ENCODE assay signal across 9 mouse cellular contexts in the genomic region with DNA sequence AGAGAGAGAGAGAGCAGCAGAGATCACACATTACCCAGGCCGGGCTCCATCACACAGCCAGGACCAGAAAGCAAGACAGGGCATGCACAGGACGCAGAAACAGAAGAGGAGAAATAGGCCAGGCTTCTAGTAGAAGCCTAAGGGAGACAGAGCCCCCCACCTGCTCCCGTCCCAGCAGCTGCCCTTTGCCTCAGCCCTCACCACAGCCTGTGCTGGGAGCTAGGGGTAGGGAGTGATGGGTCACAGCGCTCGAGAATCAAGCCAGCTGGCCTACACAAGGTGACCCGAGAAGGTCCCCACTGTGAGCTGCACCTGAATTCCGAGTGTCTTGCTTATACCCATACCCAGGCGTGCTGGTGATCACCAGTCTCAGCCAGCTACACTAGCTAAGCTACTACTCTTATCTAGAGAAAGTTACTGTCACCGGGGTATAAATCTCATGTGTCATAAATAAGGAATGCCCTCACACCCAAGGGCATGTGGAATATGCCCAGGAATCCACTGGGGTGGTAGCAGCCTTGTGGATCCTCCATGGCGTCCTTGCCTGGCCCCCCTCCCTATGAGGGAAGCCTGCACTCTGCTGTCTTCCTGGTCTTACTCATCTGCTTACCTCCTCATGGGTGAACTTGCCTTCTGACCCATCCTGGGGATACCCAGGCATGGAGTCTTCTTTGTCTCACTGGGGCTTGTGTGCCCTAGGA.
DNase-seq lines count a peak whose midpoint lies in the region; ATAC-seq lines count a peak whose summit lies in the region.
"Had no signal": no experiment of that assay in that cellular context is flagged by ENCODE, and none has a peak within 500 bp of the region (broad histone marks: within the 10 kb centered on the region; RNA-seq: fewer than 3 reads in every experiment).

No protein-coding gene starts in this region.

- no peaks in the 10 kb centered on the region for H3K9me3 ChIP-seq in forebrain, embryonic 10.5 days
- no peaks in the 10 kb centered on the region for H3K9me3 ChIP-seq in forebrain, embryonic 11.5 days (ENCODE audit: control insufficient read depth, low read length)
- no peaks in the 10 kb centered on the region for H3K9me3 ChIP-seq in limb, embryonic 12.5 days

- no peaks in the 10 kb centered on the region for H3K27me3 ChIP-seq in forebrain, embryonic 10.5 days (ENCODE audit: poor library complexity, severe bottlenecking)
- H3K27me3 ChIP-seq in forebrain, embryonic 11.5 days (ENCODE audit: control insufficient read depth, insufficient read depth, low read length) = no peaks in the 10 kb centered on the region
- H3K27me3 ChIP-seq in limb, embryonic 12.5 days = no peaks in the 10 kb centered on the region
- H3K27me3 ChIP-seq: CH12.LX had no signal

- no peak overlapping the region for H3K4me3 ChIP-seq in forebrain, embryonic 10.5 days
- H3K4me3 ChIP-seq in forebrain, embryonic 11.5 days (ENCODE audit: low read depth, low read length) = no peak overlapping the region
- H3K4me3 ChIP-seq in limb, embryonic 12.5 days (replicated peaks) = no peak overlapping the region

- no peak overlapping the region for H3K4me2 ChIP-seq in forebrain, embryonic 11.5 days (ENCODE audit: low read depth, low read length, severe bottlenecking)
- no peak overlapping the region for H3K4me2 ChIP-seq in limb, embryonic 12.5 days

- peaks cover 48% of the 10 kb centered on the region for H3K4me1 ChIP-seq in forebrain, embryonic 10.5 days
- H3K4me1 ChIP-seq in forebrain, embryonic 11.5 days (replicated peaks; ENCODE audit: control insufficient read depth, insufficient read depth, low read length) = peaks cover 3% of the 10 kb centered on the region; the same call in 1 of the 2 replicates
- peaks cover 18% of the 10 kb centered on the region for H3K4me1 ChIP-seq in limb, embryonic 12.5 days (replicated peaks)

- H3K9ac ChIP-seq in forebrain, embryonic 11.5 days (ENCODE audit: low read length) = no peak overlapping the region
- 0 out of 2 replicates have a peak overlapping the region, but pooled peaks have one; percentile 9 for H3K9ac ChIP-seq in limb, embryonic 12.5 days (replicated peaks)

- no peak for DNase-seq in forebrain, embryonic 10.5 days (ENCODE audit: extremely low spot score, low spot score)
- no peak for DNase-seq in forebrain, embryonic 11.5 days (ENCODE audit: low spot score)
- DNase-seq in right cerebral cortex, postnatal 10 days (ENCODE audit: low spot score in 2 of 2) = peak; percentile 18 to 21
- no peak for DNase-seq in right cerebral cortex, postnatal 36 days (ENCODE audit: low spot score in 2 of 2)
- no peak for DNase-seq in gastrocnemius, postnatal 4 days (ENCODE audit: low spot score in 2 of 2)
- DNase-seq in thymus, postnatal 25 days = no peak

- H3K36me3 ChIP-seq in forebrain, embryonic 10.5 days (replicated peaks) = peaks cover 36% of the 10 kb centered on the region
- no peaks in the 10 kb centered on the region for H3K36me3 ChIP-seq in forebrain, embryonic 11.5 days (ENCODE audit: control insufficient read depth, insufficient read depth, low read length)
- peaks cover 10% of the 10 kb centered on the region; the same call in 1 of the 2 replicates for H3K36me3 ChIP-seq in limb, embryonic 12.5 days

- 89% methylated on average over 10 of the region's 10 CpGs for WGBS in forebrain, embryonic 10.5 days
- 85% methylated on average over 10 of the region's 10 CpGs for WGBS in forebrain, embryonic 11.5 days
- WGBS in limb, embryonic 12.5 days = 77% methylated on average over 10 of the region's 10 CpGs

- peak overlapping the region; percentile 48; the same call in 1 of the 2 replicates for H3K27ac ChIP-seq in forebrain, embryonic 10.5 days
- no peak overlapping the region for H3K27ac ChIP-seq in forebrain, embryonic 11.5 days (ENCODE audit: low read depth, low read length)
- H3K27ac ChIP-seq in limb, embryonic 12.5 days = peak overlapping the region; percentile 41; the same call in 1 of the 2 replicates

- no peak for ATAC-seq in forebrain, embryonic 11.5 days (replicated peaks; ENCODE audit: low FRiP score)
- no peak for ATAC-seq in limb, embryonic 12.5 days (ENCODE audit: insufficient number of reproducible peaks, insufficient read depth, low FRiP score, low TSS enrichment, low read depth)
- ATAC-seq in erythroblast, adult 5-6 weeks (replicated peaks; ENCODE audit: low FRiP score, poor library complexity, severe bottlenecking) = no peak

Comparison
In these comparisons a context has a peak if more than half of its experiments do, and no peak if none do; other contexts are left out.
1. DNase-seq: peak in right cerebral cortex, postnatal 10 days (2 of 2); none in forebrain, embryonic 10.5 days (single experiment), forebrain, embryonic 11.5 days (single experiment), right cerebral cortex, postnatal 36 days (0 of 2), gastrocnemius, postnatal 4 days (0 of 2) and thymus, postnatal 25 days (single experiment).